Mouse (Mus musculus) stomach, adult 2 months (tissue): ENCODE results near the gene Rwdd1. TPM values are rescaled to one million over a fixed set of nuclear protein-coding genes. Genes with fewer than 3 reads are reported as not detected.

Experiments used
- polyA plus RNA-seq: library from polyadenylated mRNA; depleted of rRNA; stranded (reverse); fragments of >200 nt; gene quantifications from 2 replicates; pipeline ENCODE4 v1.2.3, GENCODE M21; 2012; rRNA removed

The Rwdd1 gene
- polyA plus RNA-seq, result 21.0 and 51.3 TPM in 2 replicates

GRCm38 (mm10) chr10:34019302-34020075, at the start of gene Rwdd1:
Gene Rwdd1, minus strand, starts transcription at chr10:34019624.

DNA sequence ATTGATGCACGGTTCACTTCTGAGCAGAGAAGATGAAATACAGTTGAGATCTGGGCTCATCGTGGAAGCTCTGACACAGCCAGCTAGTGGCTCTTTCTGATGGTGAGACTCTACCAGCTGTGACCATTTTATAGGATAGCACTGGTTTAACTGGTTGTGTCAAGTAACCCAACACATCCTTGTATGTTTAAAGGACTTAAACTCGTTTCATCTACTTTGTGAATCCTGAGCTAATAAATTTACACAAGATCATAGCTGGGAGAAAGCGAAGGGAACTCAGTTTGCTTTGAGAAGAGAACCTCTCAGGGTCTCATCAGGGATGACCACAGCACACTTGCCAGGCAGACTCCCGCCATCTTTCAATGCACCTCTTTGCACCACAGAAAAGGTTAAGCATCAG, 24.8 kb upstream of the Rwdd1 start, which contains the start of gene Calhm4:
TSS of gene Calhm4 (minus strand) at position 101 of the 400 bp plus-strand sequence.

GRCm38 (mm10) chr10:34037401-34037800, 18.0 kb upstream of the Rwdd1 start, which contains the start of gene Trappc3l:
Gene Trappc3l, plus strand, starts transcription at chr10:34037597.

DNA sequence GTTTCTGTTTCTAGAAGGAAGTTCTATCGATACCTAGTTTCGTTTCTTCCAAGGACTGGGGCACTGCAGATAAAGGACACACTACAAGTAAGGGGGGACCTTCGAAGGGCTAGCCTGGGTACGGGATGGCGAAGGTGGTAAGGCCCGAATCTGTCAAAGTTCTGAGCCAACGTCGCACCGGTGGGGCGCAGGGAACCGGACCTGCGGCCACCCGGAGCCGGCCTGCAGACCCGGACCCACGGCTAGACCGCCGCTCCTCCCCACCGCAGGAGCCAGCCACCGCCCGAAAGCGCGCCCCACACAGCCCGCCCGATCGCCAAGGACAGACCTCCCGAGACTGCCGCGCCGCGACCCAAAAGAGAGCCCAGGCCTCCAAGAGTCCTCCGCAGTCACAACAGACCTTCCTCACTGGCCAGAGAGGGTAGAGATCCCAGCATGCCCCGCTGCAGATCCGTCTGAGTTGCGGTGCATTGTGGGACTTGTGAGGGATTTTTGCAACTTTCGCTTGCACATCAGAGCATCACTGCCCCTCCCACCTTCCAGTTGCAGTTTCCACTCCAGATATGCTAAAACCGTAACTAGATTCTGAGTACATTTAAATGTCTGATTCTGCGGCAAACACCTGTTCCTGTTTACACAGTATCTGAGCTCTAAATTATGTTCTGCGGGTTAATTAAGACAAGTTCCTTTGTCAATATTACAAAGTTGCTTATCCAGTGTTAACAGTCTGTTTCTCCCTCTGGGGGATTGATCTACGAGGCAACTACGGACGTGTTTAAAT, 68.4 kb downstream of the Rwdd1 start, which contains the start of gene Zup1:
TSS of gene Zup1 (minus strand) at position 467 of the 781 bp plus-strand sequence.

Other genes with a start within 250 kb of the Rwdd1 start
- gene Sult3a2, start 232.9 kb downstream of the Rwdd1 start, polyA plus RNA-seq, result not detected in 2 replicates
- not detected in 2 replicates for gene Sult3a1, start 161.9 kb downstream of the Rwdd1 start, polyA plus RNA-seq
- gene Rsph4a, start 114.5 kb downstream of the Rwdd1 start, polyA plus RNA-seq, result not detected in 2 replicates
- 0.50 and 0.74 TPM in 2 replicates for gene Zup1, start 68.4 kb downstream of the Rwdd1 start, polyA plus RNA-seq
- not detected in 2 replicates for gene Trappc3l, start 18.0 kb upstream of the Rwdd1 start, polyA plus RNA-seq
- gene Calhm4, start 24.7 kb upstream of the Rwdd1 start, polyA plus RNA-seq, result not detected in 2 replicates
- gene Calhm5, start 76.9 kb upstream of the Rwdd1 start, polyA plus RNA-seq, result 0.13 and 0.16 TPM in 2 replicates
- gene Calhm6, start 108.4 kb upstream of the Rwdd1 start, polyA plus RNA-seq, result 0.36 and 0.66 TPM in 2 replicates
- 1.4 and 1.6 TPM in 2 replicates for gene Dse, start 188.1 kb upstream of the Rwdd1 start, polyA plus RNA-seq